Mouse (Mus musculus): ENCODE measurements around the gene Mest.

DNA sequence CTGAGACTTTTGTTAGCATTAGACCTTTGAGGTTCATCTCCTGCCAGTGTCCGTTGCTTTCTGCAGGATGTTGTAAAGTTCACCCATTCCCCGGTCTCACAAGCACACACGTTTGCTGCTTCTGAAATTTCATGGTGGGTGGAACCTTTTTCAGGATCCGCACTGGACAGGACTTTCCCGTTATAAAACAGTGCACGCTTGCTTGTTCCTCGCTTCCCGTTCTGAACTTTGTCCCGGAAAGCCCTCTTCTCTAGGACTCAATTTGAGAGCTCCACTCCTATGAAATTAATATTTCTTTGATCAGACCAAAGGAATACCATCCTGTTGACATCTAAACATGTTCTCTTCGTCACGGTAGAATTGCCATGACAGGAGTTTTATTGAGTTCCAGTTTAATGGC, 9.5 kb upstream of the Mest start:
- TF ChIP-seq TAL1 (IDR thresholded peaks at IDR 0.05; ENCODE audit: low read length) (no peak), GATA1 (IDR thresholded peaks at IDR 0.05; ENCODE audit: low read length) (no peak)
